Mouse (Mus musculus) large intestine, adult 2 months (tissue): ENCODE measurements around the gene Stub1. TPM values are rescaled to one million over a fixed set of nuclear protein-coding genes. Genes with fewer than 3 reads are reported as not detected.
"Not testable (repeated sequence)": the region's sequence is repeated elsewhere in the genome, so short reads cannot be mapped to it uniquely, and the experiment has no call there.

Experiments used
- DNase-seq: peaks from one replicate; pipeline ENCODE4 v3.0.0-alpha.2; 2012; ENCODE audit warnings: low read depth, low spot score
- WGBS: fragments of 180-500 bp; shearing (Covaris S2); methylation state at CpG from one replicate; pipeline ENCODE4 v1.1.7; 2018; 5-methylcytosine and 5-hydroxymethylcytosine counted together
- polyA plus RNA-seq: library from polyadenylated mRNA; depleted of rRNA; stranded (reverse); fragments of >200 nt; gene quantifications from 2 replicates; pipeline ENCODE4 v1.2.3, GENCODE M21; 2012

The Stub1 gene
- polyA plus RNA-seq, 1 experiment = 157 TPM

GRCm38 (mm10) chr17:25827546-25828222 is 5.5 kb downstream of the Stub1 start:
- no peak for DNase-seq
- WGBS = 92% methylated on average over 22 of the region's 22 CpGs

DNA sequence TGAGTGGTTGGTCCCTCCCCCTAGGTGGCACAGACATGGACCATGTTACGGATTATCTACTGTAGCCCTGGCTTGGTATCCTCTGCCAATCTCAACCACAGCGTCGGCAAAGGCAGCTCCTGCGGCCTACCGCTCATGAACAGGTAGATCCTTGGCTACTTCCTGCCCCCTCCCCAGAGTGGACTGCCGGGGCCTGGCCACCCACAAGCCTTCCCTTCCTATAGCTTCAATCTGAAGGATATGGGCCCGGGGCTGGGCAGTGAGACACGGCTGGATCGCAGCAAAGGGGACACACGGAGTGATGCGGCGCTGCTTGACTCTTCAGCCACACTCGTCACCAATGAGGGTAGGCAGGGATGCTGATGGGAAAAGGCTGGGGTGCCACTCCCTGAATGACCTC is 6.2 kb downstream of the Stub1 start:
- WGBS = 92% methylated on average over 13 of the region's 13 CpGs
- DNase-seq = no peak

DNA sequence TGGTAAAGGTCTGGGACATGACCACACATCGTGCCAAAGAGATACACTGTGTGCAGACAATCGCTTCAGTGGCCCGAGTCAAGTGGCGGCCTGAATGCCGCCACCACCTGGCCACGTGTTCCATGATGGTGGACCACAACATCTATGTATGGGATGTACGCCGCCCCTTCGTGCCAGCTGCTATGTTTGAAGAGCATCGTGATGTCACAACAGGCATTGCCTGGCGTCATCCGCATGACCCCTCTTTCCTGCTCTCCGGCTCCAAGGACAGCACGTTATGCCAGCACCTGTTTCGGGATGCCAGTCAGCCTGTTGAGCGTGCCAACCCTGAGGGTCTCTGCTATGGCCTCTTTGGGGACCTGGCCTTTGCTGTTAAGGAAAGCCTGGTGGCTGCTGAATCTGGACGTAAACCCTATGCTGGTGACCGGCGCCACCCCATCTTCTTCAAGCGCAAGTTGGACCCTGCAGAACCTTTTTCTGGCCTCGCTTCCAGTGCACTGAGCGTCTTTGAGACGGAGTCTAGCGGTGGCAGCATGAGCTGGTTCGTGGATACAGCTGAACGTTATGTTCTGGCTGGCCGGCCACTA is 7.1 kb downstream of the Stub1 start:
- WGBS = 94% methylated on average over 27 of the region's 27 CpGs

GRCm38 (mm10) chr17:25825311-25825710 is 7.9 kb downstream of the Stub1 start:
- WGBS = 92% methylated on average over 6 of the region's 6 CpGs
- no peak for DNase-seq

More for the DNA sequence above, 7.1 kb downstream of the Stub1 start:
- no peak for DNase-seq

- no peak for DNase-seq
- 71% methylated on average over 17 of the region's 17 CpGs for WGBS
These were observed 8.7 kb downstream of the Stub1 start for GRCm38 (mm10) chr17:25824362-25825142.

GRCm38 (mm10) chr17:25823452-25823851 is 9.8 kb downstream of the Stub1 start, which contains the start of gene Wdr24:
Gene Wdr24 (plus strand): TSS chr17:25823627.
- WGBS = under 1% methylated on average over 18 of the region's 18 CpGs
- no peak for DNase-seq

DNA sequence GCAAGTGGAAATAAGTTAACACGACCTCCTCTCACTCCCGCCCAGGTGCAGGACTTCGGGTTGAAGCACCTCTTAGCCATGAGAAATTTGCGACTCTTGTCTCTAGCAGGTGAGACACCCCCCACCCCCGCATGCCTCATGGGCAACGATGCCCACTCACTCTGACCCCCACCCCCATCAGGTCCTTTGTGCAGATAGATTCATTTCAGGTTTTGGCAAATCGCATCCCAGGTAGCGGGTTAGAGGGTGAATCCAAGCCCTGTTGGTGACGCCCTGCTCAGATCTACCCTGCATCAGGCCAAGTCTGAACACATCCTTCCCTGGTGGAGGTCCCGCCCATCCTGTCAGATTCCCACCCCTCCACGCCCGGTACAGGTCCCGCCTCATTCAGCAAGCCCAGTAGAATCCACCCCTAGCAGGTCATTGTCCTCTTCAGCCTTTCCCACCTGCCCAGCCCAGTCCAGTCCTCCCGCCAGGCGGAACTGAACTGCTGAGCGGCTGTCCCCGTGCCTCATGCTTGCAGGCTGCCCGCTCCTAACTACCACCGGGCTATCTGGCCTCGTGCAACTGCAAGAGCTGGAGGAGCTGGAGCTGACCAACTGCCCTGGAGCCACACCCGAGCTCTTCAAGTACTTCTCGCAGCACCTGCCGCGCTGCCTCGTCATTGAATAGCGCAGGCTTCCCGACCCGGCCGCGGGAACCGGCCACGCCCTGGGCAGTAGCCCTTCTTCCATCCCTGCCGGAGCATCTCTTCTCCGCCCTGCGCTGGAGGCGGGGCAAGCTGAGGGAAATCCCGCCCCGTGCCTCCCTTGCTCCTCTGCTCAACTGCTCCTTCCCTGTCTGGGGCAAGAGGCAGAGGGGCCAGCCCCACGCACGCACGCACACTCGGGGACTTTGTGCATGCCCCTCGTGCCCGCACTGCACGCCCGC is 14.1 kb downstream of the Stub1 start:
- WGBS = 8% methylated on average over 46 of the region's 46 CpGs
- no peak for DNase-seq

GRCm38 (mm10) chr17:25817662-25818061 is 15.5 kb downstream of the Stub1 start:
- 76% methylated on average over 11 of the region's 11 CpGs for WGBS
- DNase-seq = no peak

- 4% methylated on average over 20 of the region's 20 CpGs for WGBS
- DNase-seq = no peak
These were observed 19.7 kb downstream of the Stub1 start for GRCm38 (mm10) chr17:25813471-25813870.

DNA sequence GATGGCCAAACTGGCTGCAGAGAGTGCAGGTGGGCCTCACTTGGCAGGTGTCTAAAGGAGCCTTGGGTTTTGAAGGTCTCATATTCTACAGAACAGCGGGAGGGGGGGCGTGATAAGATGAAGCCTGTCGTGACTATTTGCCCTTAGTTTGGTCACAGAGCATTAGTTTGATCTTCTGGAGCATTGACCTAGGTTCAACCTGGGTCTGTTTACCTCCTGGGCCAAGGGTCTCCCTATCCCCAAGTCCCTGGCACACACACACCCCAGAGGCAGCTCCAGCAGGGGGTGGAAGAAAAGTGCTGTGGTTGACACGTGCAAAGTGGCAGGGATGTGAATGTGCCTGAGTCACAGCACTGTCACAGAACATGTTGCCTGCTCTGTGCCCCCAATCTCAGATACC is 22.3 kb downstream of the Stub1 start:
- no peak for DNase-seq
- 67% methylated on average over 4 of the region's 4 CpGs for WGBS

- no peak for DNase-seq
- 16% methylated on average over 25 of the region's 25 CpGs for WGBS
These were observed 23.4 kb downstream of the Stub1 start for GRCm38 (mm10) chr17:25809606-25810340.

DNA sequence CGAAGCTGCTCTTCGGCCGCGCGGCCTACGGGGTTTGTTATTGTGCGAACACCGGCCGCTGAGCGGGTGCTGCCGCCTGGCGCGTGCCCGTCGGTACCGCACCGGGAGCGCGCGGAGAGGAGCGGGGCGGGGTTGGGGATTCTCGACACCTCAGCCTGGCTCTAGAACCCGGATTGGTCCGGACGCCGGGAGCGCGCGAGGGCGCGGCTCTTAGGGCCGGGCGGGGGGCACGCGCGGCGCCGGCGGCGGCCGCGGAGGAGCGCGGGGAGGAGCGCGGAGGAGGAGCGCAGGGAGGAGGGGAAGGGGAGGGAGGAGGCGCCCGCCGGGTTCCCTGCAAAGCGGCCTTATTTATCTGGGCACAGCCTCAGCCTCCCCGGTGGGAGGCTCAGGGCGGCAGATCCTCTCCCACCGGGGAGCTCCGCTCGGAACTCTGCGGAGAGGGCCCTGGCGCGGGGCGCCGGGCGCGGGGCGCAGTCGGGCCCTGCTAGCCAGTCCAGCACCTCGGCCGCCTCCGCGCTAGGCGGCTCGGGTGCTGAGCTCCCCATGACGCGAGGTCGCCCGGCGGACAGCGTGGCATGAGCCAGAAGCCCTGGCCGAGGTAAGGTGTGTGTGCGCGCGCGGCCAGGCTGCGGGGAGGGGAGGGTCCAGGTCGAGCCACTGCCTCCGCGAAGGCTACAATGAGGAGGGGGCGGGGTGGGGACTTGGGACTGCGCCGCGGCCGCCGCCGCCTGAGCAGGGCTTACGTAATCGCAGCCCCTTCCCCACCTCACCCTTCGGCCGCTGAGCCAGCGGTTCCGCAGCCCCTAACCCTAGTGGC is 24.2 kb downstream of the Stub1 start, which contains the start of gene Fbxl16:
Gene Fbxl16, plus strand, starts transcription at position 297 of the 817 bp plus-strand sequence.
- WGBS = 1% methylated on average over 87 of the region's 100 CpGs

DNA sequence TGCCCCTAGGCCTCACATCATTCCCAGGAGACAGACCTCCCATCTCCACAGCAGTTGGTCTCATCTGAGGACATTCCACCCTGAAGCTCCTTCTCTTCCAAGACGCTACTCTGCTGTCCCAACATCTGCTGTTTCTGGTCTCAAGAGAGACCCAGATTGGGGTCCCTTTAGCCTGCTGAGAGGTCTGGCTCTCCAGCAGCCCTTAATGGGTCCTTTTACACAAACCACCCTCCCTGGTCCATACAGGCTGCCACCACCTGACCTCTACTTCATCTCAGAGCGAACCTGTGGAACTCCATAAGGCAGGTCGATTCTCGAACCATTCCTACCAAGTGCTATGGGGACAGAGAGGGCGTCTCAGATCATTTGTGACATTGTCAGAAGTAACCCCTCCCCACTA is 25.2 kb downstream of the Stub1 start:
- no peak for DNase-seq
- WGBS = 54% methylated on average over 5 of the region's 5 CpGs

More for the DNA sequence above, 24.2 kb downstream of the Stub1 start, which contains the start of gene Fbxl16:
- DNase-seq = no peak

- WGBS = 37% methylated on average over 2 of the region's 2 CpGs
- DNase-seq = not testable (repeated sequence)
These were observed 25.8 kb downstream of the Stub1 start for GRCm38 (mm10) chr17:25807452-25807851.

DNA sequence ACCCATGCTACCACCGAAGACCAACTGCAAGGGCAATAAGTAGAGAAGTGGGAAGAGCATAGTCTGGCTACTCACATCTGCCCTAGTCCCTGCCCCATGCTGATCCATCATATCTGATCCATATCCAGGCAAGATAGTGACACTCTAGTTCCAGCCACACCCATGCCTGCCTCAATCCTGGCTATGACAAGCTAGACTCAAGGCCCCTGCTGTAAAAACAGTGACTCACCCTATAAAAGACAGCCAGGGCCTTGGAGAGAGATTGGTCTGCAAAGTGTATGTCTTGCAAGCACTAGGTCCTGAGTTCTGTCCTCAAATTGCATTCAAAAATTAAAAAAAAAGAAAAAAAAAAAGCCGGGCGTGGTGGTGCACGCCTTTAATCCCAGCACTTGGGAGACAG is 26.7 kb downstream of the Stub1 start:
- WGBS = 46% methylated on average over 4 of the region's 4 CpGs

GRCm38 (mm10) chr17:25802825-25803517 is 30.2 kb downstream of the Stub1 start:
- DNase-seq = no peak
- WGBS = 14% methylated on average over 10 of the region's 10 CpGs

More for the DNA sequence above, 26.7 kb downstream of the Stub1 start:
- DNase-seq = no peak

DNA sequence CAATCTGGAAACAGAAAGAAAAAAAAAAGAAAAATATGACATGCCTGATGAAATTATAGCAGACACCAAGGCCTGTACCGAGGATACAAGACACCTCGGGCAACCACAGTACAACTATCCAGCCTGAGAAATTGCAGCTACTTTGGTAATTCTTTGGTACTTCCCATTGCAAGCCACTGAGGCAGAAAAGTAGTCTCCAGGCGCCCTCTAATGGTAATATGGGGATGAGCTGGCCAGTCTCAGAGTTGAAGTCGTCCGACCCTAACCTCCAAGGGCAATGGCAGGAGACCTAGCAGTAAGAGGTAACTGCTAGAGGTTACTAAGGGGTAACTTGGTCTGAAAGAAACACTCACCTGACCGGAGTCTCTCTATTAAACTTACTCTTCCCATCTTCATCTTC is 32.2 kb downstream of the Stub1 start:
- WGBS = 5% methylated on average over 6 of the region's 6 CpGs

More for the DNA sequence above, 32.2 kb downstream of the Stub1 start:
- DNase-seq = peak; percentile 42
